Mouse (Mus musculus): ENCODE data around the gene Defa25. TPM values are rescaled to one million over a fixed set of nuclear protein-coding genes. Genes with fewer than 3 reads are reported as not detected.

Gene Defa25
- not detected for polyA plus RNA-seq (2015; fragmentation: Illumina TruSeq; extraction: RNeasy Lipid Tissue Mini Kit (QIAGEN cat#74804); ENCODE audit: low read depth, low replicate concordance)

DNA sequence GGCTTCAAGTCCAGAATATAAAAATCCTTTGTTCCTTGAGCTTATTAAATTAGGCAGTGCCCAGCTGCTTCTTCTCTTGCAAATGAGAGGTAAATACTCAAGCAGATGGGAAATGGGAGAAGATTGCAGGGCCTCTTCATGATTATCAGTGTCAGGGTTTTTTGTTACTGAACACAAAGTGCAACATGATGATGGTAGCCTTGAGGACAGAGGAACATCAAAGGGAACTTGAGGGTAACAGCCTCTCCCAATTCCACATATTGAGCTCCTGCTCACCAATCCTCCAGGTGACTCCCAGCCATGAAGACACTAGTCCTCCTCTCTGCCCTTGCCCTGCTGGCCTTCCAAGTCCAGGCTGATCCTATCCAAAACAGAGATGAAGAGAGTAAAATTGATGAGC is at the start of gene Defa25:
Gene Defa25, plus strand, starts transcription at position 301 of the 400 bp plus-strand sequence.

DNA sequence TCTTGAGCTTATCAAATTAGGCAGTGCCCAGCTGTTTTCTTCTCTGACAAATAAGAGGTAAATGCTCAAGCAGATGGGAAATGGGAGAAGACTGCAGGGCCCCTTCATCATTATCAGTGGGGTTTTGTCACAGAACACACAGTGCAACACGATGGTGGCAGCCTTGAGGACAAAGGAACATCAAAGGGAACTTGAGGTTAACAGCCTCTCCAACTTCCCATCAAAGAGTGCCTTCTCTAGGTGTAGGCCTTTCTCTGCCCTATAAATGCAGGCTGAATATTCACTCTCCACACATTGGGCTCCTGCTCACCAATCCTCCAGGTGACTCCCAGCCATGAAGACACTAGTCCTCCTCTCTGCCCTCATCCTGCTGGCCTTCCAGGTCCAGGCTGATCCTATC is 29.5 kb upstream of the Defa25 start, which contains the start of gene Defa23:
Gene Defa23, plus strand, starts transcription at position 301 of the 400 bp plus-strand sequence.

DNA sequence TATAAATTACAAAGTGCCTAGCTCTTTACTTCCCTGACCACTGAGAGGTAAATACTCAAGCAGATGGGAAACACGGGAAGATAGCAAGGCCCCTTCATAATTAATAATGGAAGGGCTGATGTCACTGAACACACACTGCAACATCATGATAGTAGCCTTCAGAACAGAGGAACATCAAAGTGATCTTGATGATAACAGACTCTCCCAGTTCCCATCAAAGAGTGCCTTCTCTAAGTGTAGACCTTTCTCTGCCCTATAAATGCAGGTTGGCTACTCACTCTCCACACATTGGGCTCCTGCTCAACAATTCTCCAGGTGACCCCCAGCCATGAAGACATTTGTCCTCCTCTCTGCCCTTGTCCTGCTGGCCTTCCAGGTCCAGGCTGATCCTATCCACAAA is 19.5 kb upstream of the Defa25 start, which contains the start of gene Defa35:
Gene Defa35, plus strand, starts transcription at position 301 of the 400 bp plus-strand sequence.

GRCm38 (mm10) chr8:21095950-21096349 is 11.7 kb downstream of the Defa25 start, which contains the start of gene Gm14851:
Gene Gm14851, minus strand, starts transcription at chr8:21096050.

GRCm38 (mm10) chr8:21134342-21134741 is 50.1 kb downstream of the Defa25 start, which contains the start of gene Defa30:
Gene Defa30, plus strand, starts transcription at chr8:21134642.

Other genes starting within 250 kb of the Defa25 start
- gene Defb33, start 191.8 kb upstream of the Defa25 start, polyA plus RNA-seq (2015; fragmentation: Illumina TruSeq; extraction: RNeasy Lipid Tissue Mini Kit (QIAGEN cat#74804); ENCODE audit: low read depth, low replicate concordance), result not detected
- gene Gm15056, start 181.8 kb upstream of the Defa25 start, polyA plus RNA-seq (2015; fragmentation: Illumina TruSeq; extraction: RNeasy Lipid Tissue Mini Kit (QIAGEN cat#74804); ENCODE audit: low read depth, low replicate concordance), result not detected
- not detected for gene Gm6040, start 162.4 kb upstream of the Defa25 start, polyA plus RNA-seq (2015; fragmentation: Illumina TruSeq; extraction: RNeasy Lipid Tissue Mini Kit (QIAGEN cat#74804); ENCODE audit: low read depth, low replicate concordance)
- gene AY761185, start 139.7 kb upstream of the Defa25 start, polyA plus RNA-seq (2015; fragmentation: Illumina TruSeq; extraction: RNeasy Lipid Tissue Mini Kit (QIAGEN cat#74804); ENCODE audit: low read depth, low replicate concordance), result not detected
- gene Defa21, start 58.9 kb upstream of the Defa25 start, polyA plus RNA-seq (2015; fragmentation: Illumina TruSeq; extraction: RNeasy Lipid Tissue Mini Kit (QIAGEN cat#74804); ENCODE audit: low read depth, low replicate concordance), result not detected
- not detected for gene Defa23, start 29.4 kb upstream of the Defa25 start, polyA plus RNA-seq (2015; fragmentation: Illumina TruSeq; extraction: RNeasy Lipid Tissue Mini Kit (QIAGEN cat#74804); ENCODE audit: low read depth, low replicate concordance)
- gene Defa35, start 19.4 kb upstream of the Defa25 start, polyA plus RNA-seq (2015; fragmentation: Illumina TruSeq; extraction: RNeasy Lipid Tissue Mini Kit (QIAGEN cat#74804); ENCODE audit: low read depth, low replicate concordance), result not detected
- gene Gm14851, start 11.6 kb downstream of the Defa25 start, polyA plus RNA-seq (2015; fragmentation: Illumina TruSeq; extraction: RNeasy Lipid Tissue Mini Kit (QIAGEN cat#74804); ENCODE audit: low read depth, low replicate concordance), result not detected
- not detected for gene Defa30, start 50.2 kb downstream of the Defa25 start, polyA plus RNA-seq (2015; fragmentation: Illumina TruSeq; extraction: RNeasy Lipid Tissue Mini Kit (QIAGEN cat#74804); ENCODE audit: low read depth, low replicate concordance)
- not detected for gene Defa22, start 77.8 kb downstream of the Defa25 start, polyA plus RNA-seq (2015; fragmentation: Illumina TruSeq; extraction: RNeasy Lipid Tissue Mini Kit (QIAGEN cat#74804); ENCODE audit: low read depth, low replicate concordance)
- not detected for gene Defa31, start 107.2 kb downstream of the Defa25 start, polyA plus RNA-seq (2015; fragmentation: Illumina TruSeq; extraction: RNeasy Lipid Tissue Mini Kit (QIAGEN cat#74804); ENCODE audit: low read depth, low replicate concordance)
- not detected for gene Gm15293, start 117.1 kb downstream of the Defa25 start, polyA plus RNA-seq (2015; fragmentation: Illumina TruSeq; extraction: RNeasy Lipid Tissue Mini Kit (QIAGEN cat#74804); ENCODE audit: low read depth, low replicate concordance)
- not detected for gene Gm15292, start 165.3 kb downstream of the Defa25 start, polyA plus RNA-seq (2015; fragmentation: Illumina TruSeq; extraction: RNeasy Lipid Tissue Mini Kit (QIAGEN cat#74804); ENCODE audit: low read depth, low replicate concordance)
- not detected for gene Defa27, start 231.1 kb downstream of the Defa25 start, polyA plus RNA-seq (2015; fragmentation: Illumina TruSeq; extraction: RNeasy Lipid Tissue Mini Kit (QIAGEN cat#74804); ENCODE audit: low read depth, low replicate concordance)
- not detected for gene Defa29, start 242.6 kb downstream of the Defa25 start, polyA plus RNA-seq (2015; fragmentation: Illumina TruSeq; extraction: RNeasy Lipid Tissue Mini Kit (QIAGEN cat#74804); ENCODE audit: low read depth, low replicate concordance)